Mouse (Mus musculus) cerebellum, postnatal 10 days (tissue): Measurements from ENCODE around the gene Tifab.
"Not testable (repeated sequence)": the region's sequence is repeated elsewhere in the genome, so short reads cannot be mapped to it uniquely, and the experiment has no call there.

Experiments used
- DNase-seq, 2 experiments: peaks; one replicate each; pipeline ENCODE4 v3.0.0; 2021; ENCODE audit warnings: mixed read lengths in 2 of 2

Tifab gene

GRCm38 (mm10) chr13:56178416-56179035, at the start of gene Tifab:
Tifab (minus strand) TSS chr13:56178885.
- DNase-seq: no peak

- DNase-seq: peak; percentile 53 to 70
Measured at GRCm38 (mm10) chr13:56226175-56226954, 47.7 kb upstream of the Tifab start.

- no peak for DNase-seq
Measured at GRCm38 (mm10) chr13:56223625-56224024, 44.9 kb upstream of the Tifab start.

- DNase-seq: peak in 1 of 2 experiments; percentile 39
Measured at GRCm38 (mm10) chr13:56222849-56223246, 44.2 kb upstream of the Tifab start.

GRCm38 (mm10) chr13:56221995-56222848, 43.5 kb upstream of the Tifab start:
- DNase-seq: peak; percentile 49

- peak; percentile 56 to 71 for DNase-seq
Measured at GRCm38 (mm10) chr13:56221129-56221910, 42.6 kb upstream of the Tifab start.

GRCm38 (mm10) chr13:56219254-56219653, 40.6 kb upstream of the Tifab start:
- no peak for DNase-seq

GRCm38 (mm10) chr13:56216090-56216489, 37.4 kb upstream of the Tifab start:
- no peak for DNase-seq

GRCm38 (mm10) chr13:56214633-56215032, 35.9 kb upstream of the Tifab start:
- peak; percentile 49 to 60 for DNase-seq

- no peak for DNase-seq
Measured at GRCm38 (mm10) chr13:56209067-56209411, 30.4 kb upstream of the Tifab start.

- peak; percentile 21 to 25 for DNase-seq
Measured at GRCm38 (mm10) chr13:56208225-56209066, 29.8 kb upstream of the Tifab start.

GRCm38 (mm10) chr13:56199506-56199905, 20.8 kb upstream of the Tifab start:
- DNase-seq: no peak

- peak; percentile 95 to 98 for DNase-seq
Measured at GRCm38 (mm10) chr13:56197473-56198266, 19.0 kb upstream of the Tifab start.

GRCm38 (mm10) chr13:56197031-56197430, 18.3 kb upstream of the Tifab start:
- no peak for DNase-seq

- DNase-seq: not testable (repeated sequence)
Measured at GRCm38 (mm10) chr13:56195824-56196223, 17.1 kb upstream of the Tifab start.

- DNase-seq: not testable (repeated sequence)
Measured at GRCm38 (mm10) chr13:56194181-56194580, 15.5 kb upstream of the Tifab start.

- DNase-seq: peak; percentile 53 to 58
Measured at GRCm38 (mm10) chr13:56191225-56191624, 12.5 kb upstream of the Tifab start.

- peak; percentile 26 to 34 for DNase-seq
Measured at GRCm38 (mm10) chr13:56189688-56190087, 11.0 kb upstream of the Tifab start.

GRCm38 (mm10) chr13:56183687-56184086, 5.0 kb upstream of the Tifab start:
- DNase-seq: no peak

GRCm38 (mm10) chr13:56181424-56181823, 2.7 kb upstream of the Tifab start:
- no peak for DNase-seq

GRCm38 (mm10) chr13:56176310-56176709, 2.4 kb downstream of the Tifab start:
- DNase-seq: no peak
